Mouse (Mus musculus): ENCODE results near the gene Lyg1. TPM values are rescaled to one million over a fixed set of nuclear protein-coding genes. Genes with fewer than 3 reads are reported as not detected.

The Lyg1 gene
- total and polyA plus RNA-seq, 2 experiments: not detected

DNA sequence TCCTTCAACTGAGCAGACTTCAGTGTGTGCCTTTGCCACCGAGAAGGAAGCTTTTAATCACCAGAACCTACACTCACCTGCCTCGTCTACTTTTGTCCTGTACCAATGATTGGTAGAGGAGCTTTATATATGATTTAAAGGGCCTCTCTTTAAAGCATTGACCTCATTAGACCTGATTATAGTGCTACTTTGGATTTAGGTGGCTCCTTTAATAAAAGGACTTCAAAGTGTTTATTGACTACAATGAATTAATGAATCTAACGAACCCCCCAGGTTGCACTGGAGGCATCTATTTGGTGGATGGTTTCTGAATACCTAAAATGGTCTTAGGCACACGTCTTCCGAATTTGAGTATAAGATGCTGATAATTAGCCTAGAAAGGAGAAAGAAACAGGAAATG, 41.2 kb downstream of the Lyg1 start, which contains the start of gene Lyg2:
Gene Lyg2, minus strand, starts transcription at position 101 of the 400 bp plus-strand sequence.
- Histone ChIP-seq H3K36me3 (ENCODE audit: control insufficient read depth, insufficient read depth, low read length) (no peaks in the 10 kb centered on the region), H3K27ac (replicated peaks; ENCODE audit: insufficient read depth, low read depth, low read length) (no peak within 1 kb of the TSS), H3K79me2 (ENCODE audit: control insufficient read depth, insufficient read depth, low read length) (no peaks in the 10 kb centered on the region), H3K4me3 (ENCODE audit: insufficient read depth, low read depth, low read length) (no peak within 1 kb of the TSS), H3K9ac (ENCODE audit: low read depth, low read length) (no peak within 1 kb of the TSS), H3K4me1 (ENCODE audit: control insufficient read depth, insufficient read depth, low read length) (no peaks in the 10 kb centered on the region), H3K27me3 (ENCODE audit: control insufficient read depth, insufficient read depth, low read length) (no peaks in the 10 kb centered on the region)
- WGBS: 74% methylated on average over 5 of the region's 5 CpGs
- TF ChIP-seq CTCF (IDR thresholded peaks at IDR 0.05; ENCODE audit: low read depth, low read length) (no peak), POLR2A (IDR thresholded peaks at IDR 0.05; ENCODE audit: extremely low read depth, insufficient read depth, low read length) (no peak)
- no peak for DNase-seq (ENCODE audit: extremely low read depth, low read depth, low spot score)

DNA sequence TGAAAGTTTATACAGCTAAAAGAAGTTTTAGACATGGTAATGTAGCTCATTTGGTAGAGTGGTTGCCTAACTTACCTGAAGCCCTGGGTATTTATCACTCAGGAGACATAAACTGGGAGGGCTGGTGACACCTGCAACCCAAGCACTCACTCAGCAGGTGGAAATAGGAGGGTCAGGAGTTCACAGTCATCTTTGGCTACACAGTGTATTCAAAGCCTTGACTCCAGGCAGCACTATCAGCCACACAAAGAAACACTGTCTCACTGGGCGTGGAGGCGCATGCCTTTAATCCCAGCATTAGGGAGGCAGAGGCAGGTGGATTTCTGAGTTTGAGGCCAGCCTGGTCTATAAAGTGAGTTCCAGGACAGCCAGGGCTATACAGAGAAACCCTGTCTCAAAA, 44.8 kb downstream of the Lyg1 start:
- Histone ChIP-seq H3K27me3 (ENCODE audit: control insufficient read depth, insufficient read depth, low read length) (no peaks in the 10 kb centered on the region), H3K4me1 (ENCODE audit: control insufficient read depth, insufficient read depth, low read length) (no peaks in the 10 kb centered on the region), H3K9ac (ENCODE audit: low read depth, low read length) (no peak overlapping the region), H3K27ac (replicated peaks; ENCODE audit: insufficient read depth, low read depth, low read length) (no peak overlapping the region), H3K79me2 (ENCODE audit: control insufficient read depth, insufficient read depth, low read length) (no peaks in the 10 kb centered on the region), H3K36me3 (ENCODE audit: control insufficient read depth, insufficient read depth, low read length) (no peaks in the 10 kb centered on the region), H3K4me3 (ENCODE audit: insufficient read depth, low read depth, low read length) (no peak overlapping the region)
- DNase-seq (ENCODE audit: extremely low read depth, low read depth, low spot score): no peak
- WGBS: 77% methylated on average over 2 of the region's 2 CpGs
- TF ChIP-seq POLR2A (IDR thresholded peaks at IDR 0.05; ENCODE audit: extremely low read depth, insufficient read depth, low read length) (no peak), CTCF (IDR thresholded peaks at IDR 0.05; ENCODE audit: low read depth, low read length) (no peak)

DNA sequence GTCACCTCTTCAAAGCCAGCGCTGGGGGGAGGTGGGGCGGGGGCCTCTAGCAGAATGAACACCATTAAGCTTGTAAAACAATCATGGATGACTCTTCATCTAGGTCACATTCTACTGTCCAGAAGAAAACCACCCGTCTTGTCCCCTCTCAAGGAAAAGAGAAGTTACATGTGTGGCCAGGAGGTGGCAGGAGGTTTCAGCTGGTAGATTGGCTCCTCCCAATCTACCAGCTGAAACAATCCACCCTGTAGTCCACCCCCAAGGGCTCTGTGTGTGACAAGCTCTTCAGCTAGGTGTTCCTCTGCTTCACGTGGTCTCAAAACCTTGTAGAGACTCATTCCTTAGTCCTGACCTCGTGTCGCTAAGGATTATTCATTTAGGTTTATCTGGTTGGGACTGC, 54.4 kb downstream of the Lyg1 start:
- 31% methylated on average over 6 of the region's 6 CpGs for WGBS
- Histone ChIP-seq H3K36me3 (ENCODE audit: control insufficient read depth, insufficient read depth, low read length) (peaks cover 8% of the 10 kb centered on the region), H3K4me3 (ENCODE audit: insufficient read depth, low read depth, low read length) (no peak overlapping the region), H3K9ac (ENCODE audit: low read depth, low read length) (no peak overlapping the region), H3K27ac (replicated peaks; ENCODE audit: insufficient read depth, low read depth, low read length) (no peak overlapping the region), H3K4me1 (ENCODE audit: control insufficient read depth, insufficient read depth, low read length) (no peaks in the 10 kb centered on the region), H3K79me2 (ENCODE audit: control insufficient read depth, insufficient read depth, low read length) (no peaks in the 10 kb centered on the region), H3K27me3 (ENCODE audit: control insufficient read depth, insufficient read depth, low read length) (no peaks in the 10 kb centered on the region)
- no peak for DNase-seq (ENCODE audit: extremely low read depth, low read depth, low spot score)
- TF ChIP-seq CTCF (IDR thresholded peaks at IDR 0.05; ENCODE audit: low read depth, low read length) (no peak; the same call in 1 of the 2 replicates), POLR2A (IDR thresholded peaks at IDR 0.05; ENCODE audit: extremely low read depth, insufficient read depth, low read length) (no peak)

DNA sequence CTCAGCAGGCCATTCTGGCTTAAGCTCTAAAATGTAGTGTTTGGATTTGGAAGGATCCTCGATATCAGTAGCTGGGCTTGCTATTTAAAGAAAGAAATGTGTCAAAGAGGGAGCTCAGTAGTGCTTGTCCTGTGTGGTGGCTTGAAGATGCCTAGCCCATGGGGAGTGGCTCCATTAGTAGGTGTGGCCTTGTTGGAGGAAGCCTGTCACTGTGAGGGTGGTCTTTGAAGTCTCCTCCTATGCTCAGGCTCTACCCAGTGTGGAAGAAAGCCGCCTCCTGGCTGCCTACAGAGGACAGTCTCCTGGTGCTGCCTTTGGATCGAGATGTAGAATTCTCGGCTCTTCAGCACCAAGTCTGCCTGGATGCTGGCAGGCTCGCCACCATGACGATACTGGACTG, 57.3 kb downstream of the Lyg1 start:
- 84% methylated on average over 6 of the region's 6 CpGs for WGBS
- no peaks in the 10 kb centered on the region for H3K79me2 ChIP-seq (ENCODE audit: control insufficient read depth, insufficient read depth, low read length)
- peaks cover 30% of the 10 kb centered on the region for H3K36me3 ChIP-seq (ENCODE audit: control insufficient read depth, insufficient read depth, low read length)
- no peaks in the 10 kb centered on the region for H3K27me3 ChIP-seq (ENCODE audit: control insufficient read depth, insufficient read depth, low read length)
- TF ChIP-seq CTCF (IDR thresholded peaks at IDR 0.05; ENCODE audit: low read depth, low read length) (no peak), POLR2A (IDR thresholded peaks at IDR 0.05; ENCODE audit: extremely low read depth, insufficient read depth, low read length) (no peak)
- no peak overlapping the region for H3K9ac ChIP-seq (ENCODE audit: low read depth, low read length)
- no peak overlapping the region for H3K27ac ChIP-seq (replicated peaks; ENCODE audit: insufficient read depth, low read depth, low read length)
- no peaks in the 10 kb centered on the region for H3K4me1 ChIP-seq (ENCODE audit: control insufficient read depth, insufficient read depth, low read length)
- no peak overlapping the region for H3K4me3 ChIP-seq (ENCODE audit: insufficient read depth, low read depth, low read length)
- no peak for DNase-seq (ENCODE audit: extremely low read depth, low read depth, low spot score)

DNA sequence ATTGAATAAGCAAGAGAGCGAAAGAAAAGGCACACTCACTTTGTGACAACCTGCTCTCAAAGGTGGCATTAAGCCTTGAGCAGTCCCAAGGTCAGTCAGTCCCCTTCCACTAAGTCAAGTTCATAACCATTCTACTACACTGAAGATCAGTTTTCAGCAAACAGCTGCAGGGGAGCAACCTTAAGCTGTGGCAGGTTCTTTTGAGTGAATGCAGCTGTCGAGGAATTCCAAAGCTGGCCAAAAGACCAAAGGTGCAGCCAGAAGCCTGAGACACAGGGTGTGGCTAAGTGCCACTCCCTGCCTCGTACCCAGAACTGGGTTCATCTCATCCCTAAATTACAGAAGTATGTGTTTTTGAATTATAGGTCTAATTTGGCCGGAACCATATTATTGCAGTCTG, 57.7 kb downstream of the Lyg1 start:
- H3K79me2 ChIP-seq (ENCODE audit: control insufficient read depth, insufficient read depth, low read length): no peaks in the 10 kb centered on the region
- H3K27me3 ChIP-seq (ENCODE audit: control insufficient read depth, insufficient read depth, low read length): no peaks in the 10 kb centered on the region
- TF ChIP-seq POLR2A (IDR thresholded peaks at IDR 0.05; ENCODE audit: extremely low read depth, insufficient read depth, low read length) (no peak), CTCF (IDR thresholded peaks at IDR 0.05; ENCODE audit: low read depth, low read length) (no peak)
- peaks cover 34% of the 10 kb centered on the region for H3K36me3 ChIP-seq (ENCODE audit: control insufficient read depth, insufficient read depth, low read length)
- no peak for DNase-seq (ENCODE audit: extremely low read depth, low read depth, low spot score)
- no peak overlapping the region for H3K4me3 ChIP-seq (ENCODE audit: insufficient read depth, low read depth, low read length)
- WGBS: 88% methylated on average over 4 of the region's 4 CpGs
- no peak overlapping the region for H3K9ac ChIP-seq (ENCODE audit: low read depth, low read length)
- H3K4me1 ChIP-seq (ENCODE audit: control insufficient read depth, insufficient read depth, low read length): no peaks in the 10 kb centered on the region
- H3K27ac ChIP-seq (replicated peaks; ENCODE audit: insufficient read depth, low read depth, low read length): no peak overlapping the region

Other genes starting within 250 kb of the Lyg1 start
- gene 2010300C02Rik, start 237.7 kb downstream of the Lyg1 start, total RNA-seq (2014; rRNA removed): 0.07 and 0.09 TPM in 2 replicates
- gene 2010300C02Rik, start 237.7 kb downstream of the Lyg1 start, polyA plus RNA-seq (2012; rRNA removed): 0.04 and 0.06 TPM in 2 replicates
- gene Tsga10, start 91.3 kb downstream of the Lyg1 start, total RNA-seq (2014; rRNA removed): 1.2 and 1.4 TPM in 2 replicates
- gene Tsga10, start 91.3 kb downstream of the Lyg1 start, polyA plus RNA-seq (2012; rRNA removed): 0.24 and 0.30 TPM in 2 replicates
- gene Lipt1, start 86.0 kb downstream of the Lyg1 start, total RNA-seq (2014; rRNA removed): 10.2 and 10.3 TPM in 2 replicates
- 2.2 and 3.1 TPM in 2 replicates for gene Lipt1, start 86.0 kb downstream of the Lyg1 start, polyA plus RNA-seq (2012; rRNA removed)
- 8.6 and 10.7 TPM in 2 replicates for gene Mitd1, start 67.3 kb downstream of the Lyg1 start, total RNA-seq (2014; rRNA removed)
- 3.5 and 4.6 TPM in 2 replicates for gene Mitd1, start 67.3 kb downstream of the Lyg1 start, polyA plus RNA-seq (2012; rRNA removed)
- 83.6 and 111 TPM in 2 replicates for gene Mrpl30, start 67.3 kb downstream of the Lyg1 start, total RNA-seq (2014; rRNA removed)
- 46.4 and 65.0 TPM in 2 replicates for gene Mrpl30, start 67.3 kb downstream of the Lyg1 start, polyA plus RNA-seq (2012; rRNA removed)
- not detected in 2 replicates for gene Lyg2, start 41.3 kb downstream of the Lyg1 start, total RNA-seq (2014; rRNA removed)
- not detected in 2 replicates for gene Lyg2, start 41.3 kb downstream of the Lyg1 start, polyA plus RNA-seq (2012; rRNA removed)
- gene Txndc9, start 40.1 kb upstream of the Lyg1 start, total RNA-seq (2014; rRNA removed): 22.7 and 33.8 TPM in 2 replicates
- gene Txndc9, start 40.1 kb upstream of the Lyg1 start, polyA plus RNA-seq (2012; rRNA removed): 4.9 and 6.7 TPM in 2 replicates
- gene Eif5b, start 40.3 kb upstream of the Lyg1 start, total RNA-seq (2014; rRNA removed): 17.1 and 18.9 TPM in 2 replicates
- gene Eif5b, start 40.3 kb upstream of the Lyg1 start, polyA plus RNA-seq (2012; rRNA removed): 3.4 and 4.1 TPM in 2 replicates
- gene Rev1, start 172.0 kb upstream of the Lyg1 start, total RNA-seq (2014; rRNA removed): 18.3 and 20.1 TPM in 2 replicates
- gene Rev1, start 172.0 kb upstream of the Lyg1 start, polyA plus RNA-seq (2012; rRNA removed): 4.1 and 6.9 TPM in 2 replicates

Measured in liver, adult 2 months (tissue).